Mouse (Mus musculus): ENCODE results near the gene Gxylt1. TPM values are rescaled to one million over a fixed set of nuclear protein-coding genes. Genes with fewer than 3 reads are reported as not detected.
"Not testable (repeated sequence)": the region's sequence is repeated elsewhere in the genome, so short reads cannot be mapped to it uniquely, and the experiment has no call there.

The Gxylt1 gene
- polyA plus RNA-seq (2012; rRNA removed): 13.7 and 16.2 TPM in 2 replicates

GRCm38 (mm10) chr15:93274679-93275583 is at the start of gene Gxylt1:
TSS of gene Gxylt1 (minus strand) at chr15:93275179.
- Histone ChIP-seq H3K27me3 (ENCODE audit: control insufficient read depth, insufficient read depth, low read length) (no peaks in the 10 kb centered on the region), H3K27ac (ENCODE audit: control insufficient read depth, insufficient read depth, low read depth, low read length) (peak within 1 kb of the TSS; percentile 87), H3K4me1 (ENCODE audit: control insufficient read depth, insufficient read depth, low read length) (peaks cover 7% of the 10 kb centered on the region; the same call in 1 of the 2 replicates), H3K36me3 (ENCODE audit: control insufficient read depth, insufficient read depth, low read length) (no peaks in the 10 kb centered on the region), H3K4me3 (ENCODE audit: control insufficient read depth, low read depth, low read length) (peak within 1 kb of the TSS; percentile 94)
- TF ChIP-seq POLR2A (IDR thresholded peaks at IDR 0.05; ENCODE audit: control insufficient read depth, low read depth, low read length): peak; percentile 79
- no peak for TF ChIP-seq CTCF (IDR thresholded peaks at IDR 0.05; ENCODE audit: control insufficient read depth, insufficient read depth, insufficient replicate concordance, low read depth, low read length)

- TF ChIP-seq CTCF (IDR thresholded peaks at IDR 0.05; ENCODE audit: control insufficient read depth, insufficient read depth, insufficient replicate concordance, low read depth, low read length) (no peak), POLR2A (IDR thresholded peaks at IDR 0.05; ENCODE audit: control insufficient read depth, low read depth, low read length) (no peak)
- H3K27me3 ChIP-seq (ENCODE audit: control insufficient read depth, insufficient read depth, low read length): no peaks in the 10 kb centered on the region
- no peaks in the 10 kb centered on the region for H3K36me3 ChIP-seq (ENCODE audit: control insufficient read depth, insufficient read depth, low read length)
- H3K4me1 ChIP-seq (ENCODE audit: control insufficient read depth, insufficient read depth, low read length): no peaks in the 10 kb centered on the region
- no peak overlapping the region for H3K27ac ChIP-seq (ENCODE audit: control insufficient read depth, insufficient read depth, low read depth, low read length)
- H3K4me3 ChIP-seq (ENCODE audit: control insufficient read depth, low read depth, low read length): no peak overlapping the region
Measured at GRCm38 (mm10) chr15:93318781-93319180, 43.8 kb upstream of the Gxylt1 start.

- H3K4me1 ChIP-seq (ENCODE audit: control insufficient read depth, insufficient read depth, low read length); H3K4me3 ChIP-seq (ENCODE audit: control insufficient read depth, low read depth, low read length); H3K27ac ChIP-seq (ENCODE audit: control insufficient read depth, insufficient read depth, low read depth, low read length); H3K27me3 ChIP-seq (ENCODE audit: control insufficient read depth, insufficient read depth, low read length); H3K36me3 ChIP-seq (ENCODE audit: control insufficient read depth, insufficient read depth, low read length): not testable (repeated sequence)
Measured at GRCm38 (mm10) chr15:93310304-93310703, 35.3 kb upstream of the Gxylt1 start.

GRCm38 (mm10) chr15:93298197-93298596 is 23.2 kb upstream of the Gxylt1 start:
- Histone ChIP-seq H3K27ac (ENCODE audit: control insufficient read depth, insufficient read depth, low read depth, low read length) (no peak overlapping the region), H3K4me1 (ENCODE audit: control insufficient read depth, insufficient read depth, low read length) (peaks cover 2% of the 10 kb centered on the region; the same call in 1 of the 2 replicates), H3K4me3 (ENCODE audit: control insufficient read depth, low read depth, low read length) (no peak overlapping the region), H3K36me3 (ENCODE audit: control insufficient read depth, insufficient read depth, low read length) (no peaks in the 10 kb centered on the region), H3K27me3 (ENCODE audit: control insufficient read depth, insufficient read depth, low read length) (no peaks in the 10 kb centered on the region)
- TF ChIP-seq POLR2A (IDR thresholded peaks at IDR 0.05; ENCODE audit: control insufficient read depth, low read depth, low read length): no peak
- TF ChIP-seq CTCF (IDR thresholded peaks at IDR 0.05; ENCODE audit: control insufficient read depth, insufficient read depth, insufficient replicate concordance, low read depth, low read length): no peak

GRCm38 (mm10) chr15:93294483-93294882 is 19.5 kb upstream of the Gxylt1 start:
- no peak overlapping the region for H3K4me3 ChIP-seq (ENCODE audit: control insufficient read depth, low read depth, low read length)
- no peak for TF ChIP-seq POLR2A (IDR thresholded peaks at IDR 0.05; ENCODE audit: control insufficient read depth, low read depth, low read length)
- no peak for TF ChIP-seq CTCF (IDR thresholded peaks at IDR 0.05; ENCODE audit: control insufficient read depth, insufficient read depth, insufficient replicate concordance, low read depth, low read length)
- no peaks in the 10 kb centered on the region for H3K36me3 ChIP-seq (ENCODE audit: control insufficient read depth, insufficient read depth, low read length)
- no peaks in the 10 kb centered on the region for H3K27me3 ChIP-seq (ENCODE audit: control insufficient read depth, insufficient read depth, low read length)
- peaks cover 2% of the 10 kb centered on the region; the same call in 1 of the 2 replicates for H3K4me1 ChIP-seq (ENCODE audit: control insufficient read depth, insufficient read depth, low read length)
- peak overlapping the region; percentile 49; the same call in 1 of the 2 replicates for H3K27ac ChIP-seq (ENCODE audit: control insufficient read depth, insufficient read depth, low read depth, low read length)

- H3K27ac ChIP-seq (ENCODE audit: control insufficient read depth, insufficient read depth, low read depth, low read length): no peak overlapping the region
- H3K36me3 ChIP-seq (ENCODE audit: control insufficient read depth, insufficient read depth, low read length): no peaks in the 10 kb centered on the region
- no peak for TF ChIP-seq CTCF (IDR thresholded peaks at IDR 0.05; ENCODE audit: control insufficient read depth, insufficient read depth, insufficient replicate concordance, low read depth, low read length)
- no peak for TF ChIP-seq POLR2A (IDR thresholded peaks at IDR 0.05; ENCODE audit: control insufficient read depth, low read depth, low read length)
- no peaks in the 10 kb centered on the region for H3K4me1 ChIP-seq (ENCODE audit: control insufficient read depth, insufficient read depth, low read length)
- H3K27me3 ChIP-seq (ENCODE audit: control insufficient read depth, insufficient read depth, low read length): no peaks in the 10 kb centered on the region
- no peak overlapping the region for H3K4me3 ChIP-seq (ENCODE audit: control insufficient read depth, low read depth, low read length)
Measured at GRCm38 (mm10) chr15:93288321-93288720, 13.3 kb upstream of the Gxylt1 start.

GRCm38 (mm10) chr15:93287628-93288027 is 12.6 kb upstream of the Gxylt1 start:
- Histone ChIP-seq H3K4me1 (ENCODE audit: control insufficient read depth, insufficient read depth, low read length) (no peaks in the 10 kb centered on the region), H3K36me3 (ENCODE audit: control insufficient read depth, insufficient read depth, low read length) (no peaks in the 10 kb centered on the region), H3K27me3 (ENCODE audit: control insufficient read depth, insufficient read depth, low read length) (no peaks in the 10 kb centered on the region)

More at GRCm38 (mm10) chr15:93287628-93288027, 12.6 kb upstream of the Gxylt1 start:
- Histone ChIP-seq H3K27ac (ENCODE audit: control insufficient read depth, insufficient read depth, low read depth, low read length) (no peak overlapping the region), H3K4me3 (ENCODE audit: control insufficient read depth, low read depth, low read length) (no peak overlapping the region)
- TF ChIP-seq POLR2A (IDR thresholded peaks at IDR 0.05; ENCODE audit: control insufficient read depth, low read depth, low read length) (no peak), CTCF (IDR thresholded peaks at IDR 0.05; ENCODE audit: control insufficient read depth, insufficient read depth, insufficient replicate concordance, low read depth, low read length) (no peak)
